14 mouse cellular contexts compared by ENCODE assay signal in the genomic region with DNA sequence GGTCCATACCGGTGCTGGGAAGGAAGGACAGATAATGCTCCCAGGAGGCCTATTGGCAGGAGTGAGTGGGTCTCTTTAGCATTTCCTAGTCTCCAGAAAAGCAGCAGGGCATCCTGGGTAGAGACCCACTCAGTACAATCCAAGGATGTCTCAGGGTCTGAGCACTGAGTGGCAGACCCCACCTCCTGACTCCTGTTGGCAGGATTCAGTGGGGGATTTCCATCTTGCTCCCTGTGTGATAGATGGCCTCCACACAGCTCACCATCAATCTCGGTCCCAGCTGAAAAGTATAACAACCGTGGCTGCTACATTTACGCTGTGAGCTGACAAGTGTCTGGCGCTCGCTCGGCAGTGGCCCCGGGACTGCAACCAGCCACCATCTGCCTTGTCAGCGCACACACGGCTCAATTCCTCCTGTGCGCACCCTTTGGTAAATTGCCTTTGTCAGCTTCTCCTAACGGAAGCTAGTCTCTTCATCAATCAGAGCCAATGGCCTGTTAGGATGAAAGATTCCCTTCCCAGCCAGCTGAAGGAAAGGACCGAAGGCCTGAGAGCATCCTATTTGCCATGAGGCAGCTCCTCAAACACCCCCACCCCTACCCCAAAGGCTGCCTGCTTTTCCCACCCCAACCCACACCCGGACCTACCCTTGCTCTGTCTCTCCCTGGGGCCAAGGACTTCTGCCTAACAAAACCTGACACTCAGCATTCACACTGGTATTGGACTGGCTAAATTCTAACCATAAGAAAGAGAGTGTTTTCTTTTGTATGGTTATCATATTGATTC.
DNase-seq lines count a peak whose midpoint lies in the region; ATAC-seq and TF ChIP-seq lines count a peak whose summit lies in the region.
"Had no signal": no experiment of that assay in that cellular context is flagged by ENCODE, and none has a peak within 500 bp of the region (broad histone marks: within the 10 kb centered on the region; RNA-seq: fewer than 3 reads in every experiment).

No protein-coding gene starts in this region.

- no peak overlapping the region for H3K4me2 ChIP-seq in forebrain, postnatal 0 days (ENCODE audit: low read depth)
- H3K4me2 ChIP-seq in neural tube, embryonic 13.5 days: peak overlapping the region; percentile 24; the same call in 1 of the 2 replicates
- H3K4me2 ChIP-seq: heart, embryonic 15.5 days; liver, embryonic 11.5 days had no signal

- H3K4me1 ChIP-seq in forebrain, postnatal 0 days (ENCODE audit: insufficient read depth): no peaks in the 10 kb centered on the region
- peaks cover 10% of the 10 kb centered on the region for H3K4me1 ChIP-seq in neural tube, embryonic 13.5 days (replicated peaks)
- H3K4me1 ChIP-seq: heart, embryonic 15.5 days had no signal

- no peak overlapping the region for H3K9ac ChIP-seq in forebrain, postnatal 0 days
- H3K9ac ChIP-seq in neural tube, embryonic 13.5 days: no peak overlapping the region
- H3K9ac ChIP-seq: heart, embryonic 15.5 days had no signal

- peak; percentile 64 for DNase-seq in left cerebral cortex, postnatal 4 days
- DNase-seq in left cerebral cortex, postnatal 25 days (ENCODE audit: low spot score in 2 of 2): no peak
- DNase-seq in cerebellum, adult 8-10 months: peak; percentile 31
- no peak for DNase-seq in forebrain, postnatal 0 days
- DNase-seq in right cerebral cortex, postnatal 4 days: no peak
- DNase-seq: gastrocnemius, postnatal 14 days; kidney, postnatal 25 days; lung, postnatal 36 days; thymus, postnatal 14 days had no signal

- WGBS in forebrain, postnatal 0 days: 65% methylated on average over 14 of the region's 14 CpGs
- WGBS in neural tube, embryonic 13.5 days: 35% methylated on average over 14 of the region's 14 CpGs

- no peaks in the 10 kb centered on the region for H3K27me3 ChIP-seq in forebrain, postnatal 0 days (ENCODE audit: insufficient read depth, low read length)
- H3K27me3 ChIP-seq in neural tube, embryonic 13.5 days: no peaks in the 10 kb centered on the region
- H3K27me3 ChIP-seq: heart, embryonic 15.5 days had no signal

- H3K9me3 ChIP-seq in forebrain, postnatal 0 days (ENCODE audit: low read length): no peaks in the 10 kb centered on the region
- no peaks in the 10 kb centered on the region for H3K9me3 ChIP-seq in neural tube, embryonic 13.5 days
- H3K9me3 ChIP-seq: heart, embryonic 15.5 days had no signal

- no peaks in the 10 kb centered on the region for H3K36me3 ChIP-seq in forebrain, postnatal 0 days (ENCODE audit: insufficient read depth)
- H3K36me3 ChIP-seq in neural tube, embryonic 13.5 days: no peaks in the 10 kb centered on the region
- H3K36me3 ChIP-seq: heart, embryonic 15.5 days had no signal

- H3K4me3 ChIP-seq in forebrain, postnatal 0 days (ENCODE audit: low read depth, low read length): no peak overlapping the region
- no peak overlapping the region for H3K4me3 ChIP-seq in neural tube, embryonic 13.5 days
- H3K4me3 ChIP-seq: heart, embryonic 15.5 days had no signal

- intact Hi-C loops in left cerebral cortex, postnatal 4 days (cut with DNase I): no loop called here
- intact Hi-C loops in left cerebral cortex, postnatal 25 days (cut with DNase I): no loop called here

- no peak for TF ChIP-seq CTCF in forebrain, postnatal 0 days (IDR thresholded peaks at IDR 0.05; ENCODE audit: low read depth)

- ATAC-seq in forebrain, postnatal 0 days: peak; percentile 68
- peak; percentile 60 for ATAC-seq in neural tube, embryonic 13.5 days (ENCODE audit: low read depth)
- no peak for ATAC-seq in megakaryocyte, adult 5-6 weeks (ENCODE audit: poor library complexity, severe bottlenecking)
- ATAC-seq: CD4-positive, CD25-positive, alpha-beta regulatory T cell, adult 4 months had no signal

- no peak overlapping the region for H3K27ac ChIP-seq in forebrain, postnatal 0 days (ENCODE audit: low read depth, low read length)
- peak overlapping the region; percentile 19; the same call in 1 of the 2 replicates for H3K27ac ChIP-seq in neural tube, embryonic 13.5 days (replicated peaks)
- H3K27ac ChIP-seq: heart, embryonic 15.5 days had no signal

Comparison
In these comparisons a context has a peak if more than half of its experiments do, and no peak if none do; other contexts are left out.
1. DNase-seq: peak in left cerebral cortex, postnatal 4 days (single experiment) and cerebellum, adult 8-10 months (single experiment); none in left cerebral cortex, postnatal 25 days (0 of 2), forebrain, postnatal 0 days (single experiment) and right cerebral cortex, postnatal 4 days (single experiment).